Mouse (Mus musculus) MEL (cell line): Measurements from ENCODE around the gene Col1a1. TPM values are rescaled to one million over a fixed set of nuclear protein-coding genes. Genes with fewer than 3 reads are reported as not detected.

Source experiments
- DNase-seq: peaks from one replicate; pipeline ENCODE4 v3.0.0; 2011; ENCODE audit warnings: low read depth, low spot score
- H3K27ac ChIP-seq: 2 replicates; pipeline ENCODE4 v1.5.1; 2012; ENCODE audit warnings: low read depth, mild to moderate bottlenecking, control low read depth, low read length, moderate library complexity; ENCODE audit not compliant: control insufficient read depth
- H3K27me3 ChIP-seq, 2 experiments: fragments of 150-350 bp in 1 of 2; sonication (generic) in 1 of 2; 2 replicates each; pipeline ENCODE4 v1.6.1; 2012; ENCODE audit warnings: low read length in 2 of 2, mild to moderate bottlenecking in 2 of 2, improper control_type of control experiment in 1 of 2, moderate library complexity in 1 of 2; ENCODE audit not compliant: insufficient read depth in 2 of 2, control insufficient read depth in 1 of 2
- H3K36me3 ChIP-seq, 2 experiments: 2 replicates each; pipeline ENCODE4 v1.6.1; 2012 to 2014; ENCODE audit warnings: low read length in 2 of 2, improper control_type of control experiment in 1 of 2, inconsistent platforms in 1 of 2, mild to moderate bottlenecking in 1 of 2; ENCODE audit not compliant: insufficient read depth in 2 of 2, control insufficient read depth in 1 of 2
- H3K4me1 ChIP-seq, 2 experiments: fragments of 150-350 bp in 1 of 2; sonication (generic) in 1 of 2; 2 replicates each; pipeline ENCODE4 v1.6.1; 2012; ENCODE audit warnings: low read length in 2 of 2, improper control_type of control experiment in 1 of 2, mild to moderate bottlenecking in 1 of 2; ENCODE audit not compliant: insufficient read depth in 2 of 2, control insufficient read depth in 1 of 2
- H3K4me3 ChIP-seq, 2 experiments: fragments of 150-350 bp in 1 of 2; sonication (generic) in 1 of 2; 2 replicates each; pipeline ENCODE4 v1.5.1; 2012; ENCODE audit warnings: low read depth in 2 of 2, low read length in 2 of 2, mild to moderate bottlenecking in 2 of 2, moderate library complexity in 2 of 2, control low read depth in 1 of 2, improper control_type of control experiment in 1 of 2; ENCODE audit not compliant: control insufficient read depth in 1 of 2, insufficient read depth in 1 of 2
- H3K79me2 ChIP-seq: 2 replicates; pipeline ENCODE4 v1.6.1; 2012; ENCODE audit warnings: mild to moderate bottlenecking, low read length, moderate library complexity; ENCODE audit not compliant: control insufficient read depth, poor library complexity, insufficient read depth
- H3K9ac ChIP-seq: 2 replicates; pipeline ENCODE4 v1.6.1; 2012; ENCODE audit warnings: low read depth, mild to moderate bottlenecking, control low read depth, low read length, moderate library complexity; ENCODE audit not compliant: control insufficient read depth, poor library complexity, severe bottlenecking
- H3K9me3 ChIP-seq: fragments of 150-350 bp; sonication (generic); replicated peaks from 2 replicates; pipeline ENCODE4 v1.6.1; 2012; ENCODE audit warnings: mild to moderate bottlenecking, low read length, improper control_type of control experiment, moderate library complexity; ENCODE audit not compliant: insufficient read depth
- CHD1 ChIP-seq: IDR thresholded peaks from 2 replicates; pipeline ENCODE4 v1.6.1; 2012; ENCODE audit warnings: low read depth, mild to moderate bottlenecking, inconsistent platforms, low read length, improper control_type of control experiment
- CHD2 ChIP-seq: IDR thresholded peaks from 2 replicates; pipeline ENCODE4 v1.6.1; 2011; ENCODE audit warnings: low read length, improper control_type of control experiment
- ELF1 ChIP-seq: IDR thresholded peaks from 2 replicates; pipeline ENCODE4 v1.6.1; 2014; ENCODE audit warnings: low read depth, mild to moderate bottlenecking, inconsistent platforms, low read length, improper control_type of control experiment, moderate library complexity
- ETS1 ChIP-seq: IDR thresholded peaks from 2 replicates; pipeline ENCODE4 v1.6.1; 2012; ENCODE audit warnings: low read depth, mild to moderate bottlenecking, inconsistent platforms, low read length, improper control_type of control experiment, moderate library complexity
- GATA1 ChIP-seq: IDR thresholded peaks from 2 replicates; pipeline ENCODE4 v1.6.1; 2011; ENCODE audit warnings: low read depth, low read length, improper control_type of control experiment
- HCFC1 ChIP-seq: IDR thresholded peaks from 2 replicates; pipeline ENCODE4 v1.6.1; 2012; ENCODE audit warnings: low read depth, mild to moderate bottlenecking, inconsistent platforms, low read length, improper control_type of control experiment, moderate library complexity
- KAT2A ChIP-seq: conservative IDR thresholded peaks from 2 replicates; pipeline ENCODE4 v1.6.1; 2012; ENCODE audit warnings: low read depth, low read length, improper control_type of control experiment, inconsistent platforms
- MAX ChIP-seq: IDR thresholded peaks from 2 replicates; pipeline ENCODE4 v1.6.1; 2011; ENCODE audit warnings: low read length, improper control_type of control experiment
- MEF2A ChIP-seq: IDR thresholded peaks from 2 replicates; pipeline ENCODE4 v1.6.1; 2014; ENCODE audit warnings: low read depth, mild to moderate bottlenecking, inconsistent platforms, low read length, improper control_type of control experiment; ENCODE audit not compliant: poor library complexity, insufficient replicate concordance, severe bottlenecking; ENCODE audit errors: extremely low read depth
- MXI1 ChIP-seq: IDR thresholded peaks from 2 replicates; pipeline ENCODE4 v1.6.1; 2011; ENCODE audit warnings: mild to moderate bottlenecking, low read depth, low read length, improper control_type of control experiment
- MYB ChIP-seq: IDR thresholded peaks from 2 replicates; pipeline ENCODE4 v1.6.1; 2011; ENCODE audit warnings: mild to moderate bottlenecking, low read depth, low read length, improper control_type of control experiment
- POLR2AphosphoS2 ChIP-seq: IDR thresholded peaks from 2 replicates; pipeline ENCODE4 v1.6.1; 2011; ENCODE audit warnings: low read length, improper control_type of control experiment
- RAD21 ChIP-seq: IDR thresholded peaks from 2 replicates; pipeline ENCODE4 v1.6.1; 2011; ENCODE audit warnings: mild to moderate bottlenecking, low read depth, low read length, improper control_type of control experiment
- TAL1 ChIP-seq: IDR thresholded peaks from 2 replicates; pipeline ENCODE4 v1.6.1; 2012; ENCODE audit warnings: mild to moderate bottlenecking, inconsistent platforms, low read length, moderate library complexity, mixed read lengths
- TBP ChIP-seq: IDR thresholded peaks from 2 replicates; pipeline ENCODE4 v1.8.0; 2011; ENCODE audit warnings: low read depth, low read length, improper control_type of control experiment
- TCF12 ChIP-seq: IDR thresholded peaks from 2 replicates; pipeline ENCODE4 v1.6.1; 2014; ENCODE audit warnings: low read depth, mild to moderate bottlenecking, inconsistent platforms, low read length, improper control_type of control experiment, moderate library complexity
- USF2 ChIP-seq, 2 experiments: IDR thresholded peaks; 2 replicates each; pipeline ENCODE4 v1.6.1; 2011 to 2012; ENCODE audit warnings: improper control_type of control experiment in 2 of 2, low read length in 2 of 2, borderline replicate concordance in 1 of 2, inconsistent platforms in 1 of 2, low read depth in 1 of 2, mild to moderate bottlenecking in 1 of 2; ENCODE audit not compliant: insufficient read depth in 1 of 2
- ZKSCAN1 ChIP-seq: IDR thresholded peaks from 2 replicates; pipeline ENCODE4 v1.6.1; 2012; ENCODE audit warnings: low read depth, mild to moderate bottlenecking, inconsistent platforms, low read length, improper control_type of control experiment, moderate library complexity
- ZNF384 ChIP-seq: IDR thresholded peaks from 2 replicates; pipeline ENCODE4 v1.6.1; 2012; ENCODE audit warnings: low read depth, mild to moderate bottlenecking, inconsistent platforms, low read length, improper control_type of control experiment
- polyA plus RNA-seq, 2 experiments: library from polyadenylated mRNA; stranded (reverse) in 1 of 2; unstranded in 1 of 2; fragments of >175 nt in 1 of 2; fragments of >200 nt in 1 of 2; gene quantifications; 2 replicates each; pipeline versions ENCODE4 v1.2.1 to v1.2.4; 2012; ENCODE audit warnings: low replicate concordance in 2 of 2, low read depth in 1 of 2; ENCODE audit not compliant: insufficient read length in 2 of 2, insufficient read depth in 1 of 2, missing spikeins in 1 of 2
- total RNA-seq: library from RNA; depleted of rRNA; stranded (reverse); fragments of 300-350 nt; gene quantifications from 2 replicates; pipeline ENCODE4 v1.2.3, GENCODE M21; 2012

Gene Col1a1
- total and polyA plus RNA-seq, 3 experiments = 0.12 to 0.61 TPM; not detected in 1

DNA sequence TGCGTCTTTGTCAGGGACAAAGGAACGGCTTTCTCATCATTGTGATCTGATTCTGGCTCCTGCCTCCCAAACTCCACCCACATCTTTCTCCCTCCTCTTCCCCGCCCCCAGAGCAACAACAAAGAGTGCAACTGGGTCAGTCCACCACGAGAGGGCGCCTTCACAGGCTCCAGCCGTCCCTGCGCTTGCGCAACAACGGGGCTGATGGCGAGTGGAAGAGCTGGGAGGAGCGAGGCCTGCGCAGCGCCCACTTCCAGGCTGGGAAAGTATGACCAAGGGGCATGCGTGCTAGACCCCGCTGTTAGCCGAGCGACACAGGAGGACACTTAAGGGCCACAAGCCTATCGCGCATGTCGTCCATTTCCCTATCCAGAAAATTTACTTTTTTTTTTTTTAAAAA, 42.9 kb downstream of the Col1a1 start (continued):
- TF ChIP-seq CHD1 = no peak
- peak; percentile 82 for TF ChIP-seq TBP

DNA sequence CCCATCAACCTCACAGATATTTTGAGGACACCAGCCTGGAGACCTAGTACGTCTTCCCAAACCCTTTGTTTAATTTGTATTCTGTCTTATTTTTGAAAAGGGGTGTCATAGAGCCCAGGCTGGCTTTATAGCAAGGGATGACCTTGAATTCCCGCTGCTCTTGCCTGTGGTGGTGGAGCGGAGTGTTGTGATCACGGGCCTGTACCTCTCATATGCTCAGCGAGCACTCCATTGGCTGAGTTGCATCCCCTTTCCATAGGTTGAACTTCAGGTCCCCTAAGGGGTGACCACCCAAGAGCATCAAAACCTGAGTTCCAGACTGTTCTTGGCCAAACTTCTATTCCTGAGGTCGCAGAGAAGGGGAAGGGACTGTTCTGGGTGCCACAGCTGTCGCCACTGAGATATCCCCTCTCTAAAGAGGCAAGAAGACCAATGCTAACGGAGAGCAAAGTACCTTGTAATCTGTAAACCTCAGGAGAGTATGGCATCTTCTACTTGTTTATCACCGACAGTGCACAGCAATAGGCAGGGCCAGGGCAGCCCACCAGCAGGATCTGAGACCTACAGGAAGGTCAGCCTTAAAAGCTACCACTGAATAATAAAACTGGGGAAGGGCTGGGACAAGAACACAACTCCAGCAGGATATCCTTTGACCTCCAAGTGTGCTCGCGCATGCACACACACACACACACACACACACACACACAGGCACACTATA, 43.6 kb downstream of the Col1a1 start:
- peaks cover 0 to 11% of the 10 kb centered on the region in 2 experiments; a peak in 2 of 4 replicates for H3K36me3 ChIP-seq
- 0 out of 2 replicates have a peak overlapping the region, but pooled peaks have one; percentile 5 for H3K27ac ChIP-seq
- no peaks in the 10 kb centered on the region for H3K9me3 ChIP-seq
- H3K4me3 ChIP-seq = peak overlapping the region; percentile 42 to 50
- TF ChIP-seq TAL1 = peak; percentile 30; the same call in 1 of the 2 replicates
- TF ChIP-seq RAD21 = no peak
- no peaks in the 10 kb centered on the region for H3K27me3 ChIP-seq
- H3K9ac ChIP-seq = peak overlapping the region; percentile 58
- peaks cover 2 to 8% of the 10 kb centered on the region in 2 experiments; a peak in 3 of 4 replicates for H3K4me1 ChIP-seq
- peak; percentile 28 for DNase-seq
- no peaks in the 10 kb centered on the region for H3K79me2 ChIP-seq

- DNase-seq = peak; percentile 29
- no peak overlapping the region for H3K27ac ChIP-seq
- TF ChIP-seq MEF2A (no peak), KAT2A (no peak), MAX (no peak), MXI1 (no peak), POLR2AphosphoS2 (no peak), CHD1 (no peak), ZNF384 (no peak), TAL1 (no peak), ELF1 (no peak), ETS1 (no peak), USF2 (IDR thresholded peaks at IDR 0.05; ENCODE audit: borderline replicate concordance in 1 of 2, insufficient read depth in 1 of 2, low read depth in 1 of 2, low read length in 2 of 2) (no peak), MYB (no peak), ZKSCAN1 (no peak), HCFC1 (no peak), GATA1 (no peak), RAD21 (no peak), TCF12 (no peak), CHD2 (no peak), TBP (no peak)
- H3K4me1 ChIP-seq = peaks cover 13 to 24% of the 10 kb centered on the region in 2 experiments
- no peaks in the 10 kb centered on the region for H3K9me3 ChIP-seq
- H3K79me2 ChIP-seq = peaks cover 3% of the 10 kb centered on the region
- H3K4me3 ChIP-seq = no peak overlapping the region
- peaks cover 0 to 20% of the 10 kb centered on the region in 2 experiments; a peak in 2 of 4 replicates for H3K36me3 ChIP-seq
- H3K27me3 ChIP-seq = no peaks in the 10 kb centered on the region
- no peak overlapping the region for H3K9ac ChIP-seq
These were observed 49.1 kb downstream of the Col1a1 start for GRCm38 (mm10) chr11:94985140-94985539.
